Mouse (Mus musculus): ENCODE results near the gene 2300002M23Rik.

2300002M23Rik gene

GRCm38 (mm10) chr17:35556186-35556765 lies 11.0 kb upstream of the 2300002M23Rik start:
- in situ Hi-C loops (cut with MseI, MboI): no loop called here

DNA sequence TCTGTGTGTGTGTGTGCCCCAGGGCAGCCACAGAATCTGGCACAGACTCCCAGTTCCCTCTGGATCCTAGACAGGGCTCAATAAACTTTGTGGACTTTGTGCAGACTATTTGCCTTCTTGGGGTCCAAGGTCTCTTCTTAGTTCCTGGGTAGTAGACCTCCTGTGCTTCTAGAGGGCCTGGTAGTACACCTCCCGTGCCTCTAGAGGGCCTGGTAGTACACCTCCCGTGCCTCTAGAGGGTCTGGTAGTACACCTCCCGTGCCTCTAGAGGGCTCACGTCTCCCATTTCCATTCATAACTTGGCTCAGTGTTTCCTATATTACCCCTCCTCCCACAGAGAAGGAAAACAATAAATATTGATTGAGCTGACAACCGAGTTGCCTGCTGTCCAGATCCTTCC lies 10.4 kb upstream of the 2300002M23Rik start:
- in situ Hi-C loops (cut with MseI, MboI): no loop called here

- in situ Hi-C loops (cut with MseI, MboI): no loop called here
Measured at GRCm38 (mm10) chr17:35557351-35557750, 9.9 kb upstream of the 2300002M23Rik start.

- in situ Hi-C loops (cut with MseI, MboI): no loop called here
Measured at GRCm38 (mm10) chr17:35558216-35558615, 9.0 kb upstream of the 2300002M23Rik start.

GRCm38 (mm10) chr17:35567767-35568166 lies 517 bp downstream of the 2300002M23Rik start:
- in situ Hi-C loops (cut with MseI, MboI): no loop called here

DNA sequence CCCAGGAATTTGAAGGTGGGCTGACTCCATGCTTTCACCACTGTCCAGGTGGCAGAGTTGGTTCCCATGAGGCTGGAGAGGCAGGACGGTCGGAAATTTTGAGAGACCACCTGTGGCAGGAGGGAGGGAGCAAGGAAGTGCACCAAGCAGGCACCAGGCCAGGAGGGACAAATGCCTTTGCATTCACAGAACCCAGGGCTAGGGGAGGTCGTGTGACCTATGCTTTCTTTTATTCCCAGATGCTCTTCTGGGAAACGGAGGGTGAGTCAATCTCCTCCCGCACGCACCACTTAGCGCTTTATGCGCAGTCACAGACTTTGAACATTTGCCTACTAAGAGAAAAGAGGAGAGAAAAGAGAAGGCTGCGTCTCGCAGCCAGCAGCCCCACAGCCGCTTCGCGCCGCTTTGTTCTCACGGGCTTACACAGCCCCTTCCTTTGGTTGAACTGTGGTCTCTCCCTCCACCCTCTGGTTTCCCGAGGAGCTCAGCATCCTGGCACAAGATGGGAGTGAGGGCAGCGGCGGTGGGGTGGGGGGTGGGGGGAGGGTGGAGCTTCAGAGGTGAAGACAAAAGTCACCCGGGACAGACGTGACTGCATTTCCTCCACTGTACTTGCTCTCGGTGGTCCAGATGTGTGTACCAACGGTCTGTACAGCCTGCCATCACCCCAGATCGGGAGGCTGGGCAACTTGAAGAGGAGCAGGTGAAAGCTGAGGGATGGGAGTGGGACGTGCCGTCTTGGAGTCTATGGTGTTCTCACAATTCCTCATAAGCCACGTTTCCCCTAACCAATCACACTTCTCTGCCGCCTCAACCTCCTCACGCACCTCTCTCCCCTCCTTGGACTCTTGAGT lies 2.1 kb downstream of the 2300002M23Rik start:
- in situ Hi-C loops (cut with MseI, MboI): no loop called here

DNA sequence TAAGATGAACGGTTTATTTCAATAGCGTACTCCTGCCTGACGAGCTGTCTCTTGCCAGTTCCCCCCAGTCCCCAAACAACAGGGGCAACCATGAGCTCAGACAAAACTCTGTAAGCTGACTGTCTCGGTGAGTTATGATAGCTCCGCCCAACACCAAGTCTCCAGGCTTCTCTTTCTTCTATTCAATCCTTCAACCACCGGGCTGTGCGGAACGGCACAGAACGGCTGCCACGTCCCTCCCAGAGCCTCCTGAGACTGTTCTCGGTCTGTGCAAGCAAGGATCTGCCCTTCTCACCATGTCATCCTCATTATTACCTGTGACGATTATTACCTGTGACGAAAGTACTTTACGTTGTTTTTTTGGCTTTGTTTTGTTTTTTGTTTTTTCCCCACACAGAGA lies 3.6 kb downstream of the 2300002M23Rik start:
- in situ Hi-C loops (cut with MseI, MboI): no loop called here

DNA sequence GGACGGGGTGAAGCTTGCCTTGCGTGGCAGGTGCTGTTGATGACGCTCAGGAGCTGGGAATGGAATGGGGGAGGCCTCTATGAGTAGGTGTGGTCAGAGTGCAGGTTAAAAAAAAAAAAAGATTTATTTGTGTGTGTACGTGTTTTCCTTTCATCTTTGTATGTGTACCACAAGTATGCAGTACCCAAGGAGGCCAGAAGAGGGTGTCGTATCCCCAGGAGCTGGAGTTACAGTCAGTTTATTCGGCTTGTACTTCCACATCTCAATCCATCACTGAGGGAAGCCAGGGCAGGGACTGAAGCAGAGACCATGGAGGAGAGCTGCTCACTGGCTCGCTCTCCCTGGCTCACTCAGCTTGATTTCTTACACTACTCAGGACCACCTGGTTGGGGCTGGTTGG lies 4.2 kb downstream of the 2300002M23Rik start:
- in situ Hi-C loops (cut with MseI, MboI): no loop called here

DNA sequence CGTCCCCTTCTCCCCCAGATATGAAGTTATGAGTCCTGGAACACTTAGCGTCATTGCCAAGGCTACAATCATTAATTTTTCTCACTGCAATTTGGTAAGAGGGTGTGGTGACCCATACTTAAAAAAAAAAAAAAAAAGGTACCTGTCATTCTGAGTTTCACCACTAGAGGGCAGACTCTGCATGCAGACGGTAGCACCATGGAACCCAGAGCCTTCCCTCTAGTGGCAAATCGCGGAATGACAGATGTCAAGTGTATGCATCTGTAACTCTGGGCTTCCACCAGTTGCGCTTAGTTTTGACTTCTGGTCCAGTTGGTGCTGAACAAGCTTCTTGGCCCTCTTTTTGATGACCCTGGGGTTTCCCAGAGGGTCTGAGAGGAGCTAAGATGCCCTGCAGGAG lies 11.0 kb downstream of the 2300002M23Rik start:
- in situ Hi-C loops (cut with MseI, MboI): no loop called here

DNA sequence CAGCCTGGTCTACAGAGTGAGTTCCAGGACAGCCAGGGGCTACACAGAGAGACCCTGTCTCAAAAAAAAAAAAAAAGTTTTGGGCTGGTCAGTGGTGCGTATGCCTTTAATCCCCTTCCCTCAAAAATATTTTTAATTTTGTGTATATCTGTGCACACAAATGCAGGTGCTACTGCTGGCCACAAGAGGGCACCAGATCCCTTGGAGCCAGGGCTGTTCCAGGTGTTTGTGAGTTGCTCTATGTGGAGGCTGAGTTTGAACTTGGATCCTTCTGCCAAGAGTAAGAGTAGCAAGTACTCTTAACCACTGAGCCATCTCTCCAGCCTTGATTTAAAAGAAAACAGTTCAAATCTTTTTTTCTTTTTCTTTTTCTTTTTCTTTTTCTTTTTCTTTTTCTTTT lies 15.7 kb downstream of the 2300002M23Rik start:
- in situ Hi-C loops (cut with MseI, MboI): loop anchor here in 1 of 2 experiments (5.0 kb wide), 1 partner anchor 154 kb away; no protein-coding TSS in a partner anchor

GRCm38 (mm10) chr17:35584330-35584937 lies 17.2 kb downstream of the 2300002M23Rik start:
- in situ Hi-C loops (cut with MseI, MboI): loop anchor here in 1 of 2 experiments (5.0 kb wide), 1 partner anchor 153 kb away; no protein-coding TSS in a partner anchor

DNA sequence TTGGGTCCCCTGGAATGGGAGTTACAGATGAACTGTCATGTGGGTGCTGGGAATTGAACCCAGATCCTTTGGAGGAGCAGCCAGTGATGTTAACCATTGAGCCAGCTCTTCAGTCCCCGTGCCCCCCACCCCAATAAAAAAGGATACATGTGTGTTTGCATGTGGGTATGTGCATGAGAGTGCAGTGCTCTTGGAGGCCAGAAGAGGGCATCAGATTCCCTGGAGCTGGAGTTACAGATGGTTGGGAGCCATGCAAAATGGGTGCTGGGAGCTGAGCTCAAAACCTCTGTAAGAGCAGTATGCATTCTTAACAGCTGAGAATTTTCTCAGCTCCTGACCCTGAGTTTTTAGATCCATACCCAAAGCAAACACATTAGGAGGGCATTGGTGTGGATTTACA lies 20.0 kb downstream of the 2300002M23Rik start:
- in situ Hi-C loops (cut with MseI, MboI): no loop called here

GRCm38 (mm10) chr17:35588387-35588786 lies 21.1 kb downstream of the 2300002M23Rik start:
- in situ Hi-C loops (cut with MseI, MboI): no loop called here

DNA sequence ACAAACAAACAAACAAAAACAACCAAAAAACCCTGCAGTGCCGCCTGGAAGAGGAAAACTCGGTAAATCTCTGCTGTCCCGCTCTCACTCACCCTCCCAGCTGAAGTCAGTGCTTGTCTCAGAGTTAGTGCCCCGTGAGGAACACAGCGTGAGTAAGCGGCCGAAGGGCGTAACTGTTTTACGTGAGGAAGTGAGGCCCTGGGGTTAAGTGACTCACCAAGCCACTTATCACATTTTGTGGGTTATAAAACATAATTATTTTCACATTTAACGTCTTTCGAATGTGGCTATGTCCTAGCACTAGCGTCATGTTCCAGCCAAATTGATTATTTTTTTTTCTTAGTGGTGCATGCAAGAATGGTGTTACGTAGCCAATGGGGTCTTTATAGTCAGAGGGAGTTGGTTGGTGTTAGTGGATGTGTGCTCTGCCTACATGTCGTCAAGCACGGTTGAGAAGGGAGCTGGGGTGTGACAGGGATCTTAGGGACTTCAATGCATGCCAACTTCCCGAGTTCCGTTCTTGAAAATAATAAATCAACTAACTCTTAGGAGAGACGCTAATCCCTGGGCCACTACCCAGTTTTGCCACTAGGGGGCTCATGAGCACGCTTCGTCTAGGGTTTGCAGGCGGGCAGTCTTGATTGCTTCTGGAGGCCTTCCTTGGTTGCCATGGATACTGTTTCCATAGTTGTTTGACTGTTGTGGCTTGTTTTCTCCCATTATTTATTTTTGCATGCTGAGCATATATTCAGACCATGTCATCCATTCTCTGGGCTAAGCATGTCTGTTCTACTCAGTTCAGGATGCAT lies 23.4 kb downstream of the 2300002M23Rik start:
- in situ Hi-C loops (cut with MseI, MboI): no loop called here

DNA sequence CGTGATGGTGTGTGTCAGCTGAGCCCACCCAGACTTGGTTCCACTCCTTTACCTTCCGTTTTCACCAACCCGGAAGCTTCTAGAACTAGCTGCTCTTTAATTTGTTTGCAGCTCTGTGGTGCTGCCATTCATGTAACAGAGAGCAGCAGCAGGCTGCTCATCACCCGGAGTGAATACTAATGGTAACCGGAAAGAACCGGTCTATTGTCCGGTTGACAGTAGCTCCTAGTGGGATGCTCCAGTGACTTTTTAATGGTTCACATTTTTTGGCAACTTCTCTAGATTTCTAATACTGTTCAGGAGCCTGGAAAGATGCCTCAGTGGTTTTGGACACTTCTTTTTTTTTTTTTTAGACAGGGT lies 23.9 kb downstream of the 2300002M23Rik start:
- in situ Hi-C loops (cut with MseI, MboI): no loop called here

DNA sequence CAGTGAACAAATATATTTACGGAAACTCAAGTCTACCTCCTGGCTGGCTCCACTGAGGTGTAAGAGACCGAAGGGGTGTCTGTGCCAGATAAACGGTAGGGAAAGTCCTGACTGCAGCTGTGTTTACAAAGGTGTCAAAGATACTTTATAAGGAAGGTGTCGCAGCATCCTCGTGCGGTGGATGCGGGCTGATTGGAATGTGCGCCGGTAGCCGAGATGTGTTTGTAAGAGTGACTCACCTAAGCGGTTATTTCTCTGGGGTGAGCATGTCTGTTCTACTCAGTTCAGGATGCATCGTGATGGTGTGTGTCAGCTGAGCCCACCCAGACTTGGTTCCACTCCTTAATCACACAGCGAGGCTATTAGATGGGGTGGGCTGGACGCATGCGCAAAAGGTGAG lies 24.5 kb downstream of the 2300002M23Rik start:
- in situ Hi-C loops (cut with MseI, MboI): no loop called here

GRCm38 (mm10) chr17:35592131-35592530 lies 24.9 kb downstream of the 2300002M23Rik start:
- in situ Hi-C loops (cut with MseI, MboI): no loop called here

- in situ Hi-C loops (cut with MseI, MboI): no loop called here
Measured at GRCm38 (mm10) chr17:35593786-35594185, 26.5 kb downstream of the 2300002M23Rik start.

- in situ Hi-C loops (cut with MseI, MboI): no loop called here
Measured at GRCm38 (mm10) chr17:35594456-35594855, 27.2 kb downstream of the 2300002M23Rik start.

- in situ Hi-C loops (cut with MseI, MboI): no loop called here
Measured at GRCm38 (mm10) chr17:35597399-35597798, 30.1 kb downstream of the 2300002M23Rik start.

DNA sequence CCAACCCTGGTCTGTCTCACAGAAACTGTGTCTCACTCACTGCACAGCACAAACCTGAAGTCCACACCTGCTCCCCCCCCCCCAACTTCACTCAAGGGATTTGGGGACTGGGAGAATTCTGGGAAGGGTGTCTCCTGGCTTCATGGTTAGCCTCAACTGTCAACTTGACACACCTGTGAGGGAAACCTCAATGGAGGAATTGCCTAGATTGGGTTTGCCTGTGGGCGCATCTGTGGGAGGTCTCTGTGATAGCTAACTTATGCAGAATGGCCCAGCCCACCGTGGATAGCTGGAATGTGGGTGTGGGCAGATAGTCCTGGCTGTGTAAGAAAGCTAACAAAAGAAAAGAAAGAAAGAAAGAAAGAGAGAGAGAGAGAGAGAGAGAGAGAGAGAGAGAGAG lies 34.0 kb downstream of the 2300002M23Rik start, which contains the start of gene Sfta2:
Gene Sfta2 (plus strand): TSS at position 301 of the 400 bp plus-strand sequence.
- in situ Hi-C loops (cut with MseI, MboI): no loop called here

All from mouse trophoblast stem cell (cell line).